In genomic region chr3:22947181-22947580, GRCm38 (mm10) we compare ENCODE assay signal across 13 mouse cellular contexts.
"Had no signal": no experiment of that assay in that cellular context is flagged by ENCODE, and none has a peak within 500 bp of the region (broad histone marks: within the 10 kb centered on the region; RNA-seq: fewer than 3 reads in every experiment).

No protein-coding gene starts in this region.

- DNase-seq: cerebellum, adult 18-20 months; cerebellum, adult 2 months; cerebellum, adult 8-10 months; cerebellum, postnatal 36 days; embryo, embryonic 11 days; forebrain, postnatal 0 days; gastrocnemius, adult 2 months; gastrocnemius, postnatal 10 days; gastrocnemius, postnatal 14 days; gastrocnemius, postnatal 25 days; gastrocnemius, postnatal 36 days; heart, adult 18-20 months; heart, adult 2 months had no signal
